Mouse (Mus musculus): Measurements from ENCODE around the gene Chmp1a.
"Not testable (repeated sequence)": the region's sequence is repeated elsewhere in the genome, so short reads cannot be mapped to it uniquely, and the experiment has no call there.

Chmp1a gene

DNA sequence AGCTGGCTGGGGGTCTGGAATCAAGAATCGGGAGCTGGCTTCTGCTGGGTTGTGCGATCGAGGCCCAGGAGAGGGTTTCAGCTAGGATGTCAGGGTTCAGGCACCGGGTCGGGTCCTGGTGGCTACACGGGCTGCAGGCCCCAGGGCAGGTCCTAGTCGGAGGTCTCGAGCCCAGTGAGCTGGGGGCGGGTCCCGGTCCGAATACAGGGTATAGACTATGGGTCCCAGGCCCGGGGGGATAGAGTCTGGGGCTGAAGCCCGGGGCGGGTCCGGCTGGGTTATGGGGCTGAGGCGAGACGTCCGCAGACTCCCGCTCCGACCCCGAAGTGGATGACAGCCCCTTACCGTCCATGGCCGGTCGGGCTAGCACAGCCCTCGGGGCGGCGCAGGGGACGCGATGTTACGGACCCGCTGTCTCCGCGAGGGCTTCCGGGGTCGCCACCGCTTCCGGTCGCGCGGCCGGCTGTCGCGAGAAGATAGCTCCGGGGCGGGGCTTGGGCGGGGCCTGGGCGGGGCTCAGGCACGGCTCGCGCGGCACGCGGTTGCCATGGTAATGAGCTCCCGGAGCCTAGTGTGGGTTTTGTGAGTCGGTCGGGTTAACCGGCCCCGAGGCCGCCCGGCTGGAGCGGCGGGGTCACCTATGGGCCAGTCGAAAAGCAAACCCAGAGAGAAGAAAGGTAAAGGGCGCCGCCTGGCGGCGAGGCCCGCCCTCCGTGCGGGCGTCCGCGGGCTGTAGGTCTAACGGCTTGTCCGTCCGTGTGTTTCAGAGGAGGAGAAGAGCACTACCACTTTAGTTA lies at the start of gene Chmp1a, which contains the start of gene Spata33:
Gene Chmp1a, minus strand, starts transcription at position 443 of the 797 bp plus-strand sequence.
Gene Spata33, plus strand, starts transcription at position 512 of the 797 bp plus-strand sequence.
- peak; percentile 87 to 93 for DNase-seq (ENCODE audit: low spot score in 2 of 2)

- not testable (repeated sequence) for DNase-seq (ENCODE audit: low spot score in 2 of 2)
Observed at GRCm38 (mm10) chr8:123257593-123257992, 45.0 kb upstream of the Chmp1a start.

DNA sequence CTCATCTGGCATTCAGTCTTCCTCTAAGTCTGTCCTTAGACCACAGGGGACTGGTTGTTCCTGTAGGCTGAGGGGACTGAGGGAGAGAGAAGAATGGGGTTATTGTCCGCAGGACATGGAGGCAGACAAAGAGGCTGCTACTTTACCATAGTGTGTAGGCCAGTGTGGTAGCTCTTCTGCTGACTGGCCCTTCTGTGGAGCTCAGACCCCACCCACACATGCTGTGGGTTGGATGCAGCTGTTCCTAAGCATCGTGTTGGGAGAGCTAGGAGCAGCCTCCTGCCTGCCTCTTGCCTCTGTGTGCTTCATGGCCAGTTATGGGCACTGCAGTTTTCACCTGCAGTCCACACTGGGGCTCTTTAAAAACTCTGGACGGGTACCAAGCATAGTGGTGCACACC lies 44.6 kb upstream of the Chmp1a start:
- DNase-seq (ENCODE audit: low spot score in 2 of 2): no peak

GRCm38 (mm10) chr8:123255170-123255569 lies 42.6 kb upstream of the Chmp1a start:
- DNase-seq (ENCODE audit: low spot score in 2 of 2): no peak

GRCm38 (mm10) chr8:123254099-123254885 lies 41.7 kb upstream of the Chmp1a start, which contains the start of the genes Zfp276 and Vps9d1:
TSS of gene Zfp276 (plus strand) at chr8:123254195.
TSS of gene Vps9d1 (minus strand) at chr8:123254348.
- DNase-seq (ENCODE audit: low spot score in 2 of 2): peak; percentile 89 to 90

GRCm38 (mm10) chr8:123253451-123254098 lies 41.0 kb upstream of the Chmp1a start:
- peak in 1 of 2 experiments; percentile 37 for DNase-seq (ENCODE audit: low spot score in 2 of 2)

- DNase-seq (ENCODE audit: low spot score in 2 of 2): no peak
Observed at GRCm38 (mm10) chr8:123252925-123253324, 40.4 kb upstream of the Chmp1a start.

GRCm38 (mm10) chr8:123250940-123251339 lies 38.4 kb upstream of the Chmp1a start:
- DNase-seq (ENCODE audit: low spot score in 2 of 2): no peak

GRCm38 (mm10) chr8:123248596-123248995 lies 36.0 kb upstream of the Chmp1a start:
- no peak for DNase-seq (ENCODE audit: low spot score in 2 of 2)

DNA sequence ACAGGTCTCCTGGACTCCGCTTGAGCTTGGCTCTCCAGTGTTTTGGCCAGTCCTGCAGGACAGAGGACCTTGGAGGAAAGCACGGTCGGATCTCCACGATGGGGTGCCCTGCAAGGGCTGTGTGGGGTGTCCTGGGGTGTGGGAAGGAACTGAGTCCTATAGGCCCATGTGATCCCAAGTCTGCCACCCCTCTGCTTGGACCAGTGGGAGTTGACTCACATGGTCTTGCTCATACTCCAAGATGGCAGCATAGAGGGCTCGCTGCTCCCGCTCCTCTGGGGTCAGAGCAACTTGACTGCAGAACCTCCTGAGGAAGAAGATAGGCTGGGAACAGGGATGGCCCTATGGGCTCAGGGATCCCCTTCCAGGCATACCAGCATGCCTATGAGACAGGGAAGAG lies 35.2 kb upstream of the Chmp1a start:
- no peak for DNase-seq (ENCODE audit: low spot score in 2 of 2)

GRCm38 (mm10) chr8:123245543-123245942 lies 33.0 kb upstream of the Chmp1a start:
- DNase-seq (ENCODE audit: low spot score in 2 of 2): no peak

- no peak for DNase-seq (ENCODE audit: low spot score in 2 of 2)
Observed at GRCm38 (mm10) chr8:123244382-123244781, 31.8 kb upstream of the Chmp1a start.

- no peak for DNase-seq (ENCODE audit: low spot score in 2 of 2)
Observed at GRCm38 (mm10) chr8:123243053-123243452, 30.5 kb upstream of the Chmp1a start.

GRCm38 (mm10) chr8:123242107-123242923 lies 29.8 kb upstream of the Chmp1a start:
- no peak for DNase-seq (ENCODE audit: low spot score in 2 of 2)

DNA sequence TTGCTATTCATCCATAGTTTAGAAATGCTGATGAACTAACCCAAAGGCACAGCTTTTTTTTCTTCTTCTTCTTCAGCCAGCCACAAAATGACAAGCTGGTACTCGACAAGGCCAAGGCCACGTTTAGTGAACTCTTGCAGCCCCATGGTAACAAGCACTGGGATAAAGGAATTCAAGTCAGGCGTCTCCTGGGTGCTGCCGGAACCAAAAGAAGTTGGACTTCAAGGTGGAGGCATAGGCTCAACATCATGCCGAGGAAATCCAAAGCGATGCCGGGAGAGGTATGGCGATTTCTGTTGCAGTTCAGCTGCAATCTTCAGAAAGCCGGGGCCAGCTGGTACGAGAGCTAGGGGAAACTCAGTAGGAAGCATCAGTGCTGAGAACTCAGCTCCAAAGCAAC lies 26.8 kb upstream of the Chmp1a start:
- no peak for DNase-seq (ENCODE audit: low spot score in 2 of 2)

GRCm38 (mm10) chr8:123235520-123236497 lies 23.2 kb upstream of the Chmp1a start, which contains the start of gene Spata2l:
TSS of gene Spata2l (minus strand) at chr8:123236233.
- DNase-seq (ENCODE audit: low spot score in 2 of 2): peak; percentile 76 to 92

DNA sequence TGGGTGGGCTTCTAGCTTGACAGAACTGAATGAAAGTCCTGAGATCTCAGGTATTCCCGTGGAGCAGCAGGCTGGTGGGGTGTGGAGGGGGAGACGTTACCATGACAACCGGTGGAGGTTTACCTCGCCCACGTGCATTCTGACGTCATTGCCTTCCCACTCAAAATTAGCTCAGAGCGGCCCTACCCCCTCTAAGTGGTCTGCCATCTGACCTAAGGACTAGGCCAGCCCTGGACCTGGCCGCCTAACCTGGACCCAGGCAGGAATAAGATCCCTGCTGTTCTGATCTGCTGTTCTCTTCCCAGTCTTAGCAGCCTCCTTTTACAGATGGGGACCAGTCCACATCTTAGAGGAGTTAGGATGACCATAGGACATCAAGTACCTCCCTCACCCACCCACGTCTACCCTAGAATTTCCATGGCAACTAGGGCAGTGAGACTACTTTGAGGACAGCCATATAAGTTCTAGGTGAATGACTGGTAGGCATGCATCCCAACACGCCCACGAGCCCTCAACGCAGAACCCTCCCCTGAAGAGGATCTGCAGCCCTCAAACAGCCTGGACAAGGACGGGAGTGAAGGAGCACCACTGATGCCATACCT lies 22.5 kb upstream of the Chmp1a start:
- DNase-seq (ENCODE audit: low spot score in 2 of 2): no peak

- no peak for DNase-seq (ENCODE audit: low spot score in 2 of 2)
Observed at GRCm38 (mm10) chr8:123233760-123234159, 21.2 kb upstream of the Chmp1a start.

- DNase-seq (ENCODE audit: low spot score in 2 of 2): no peak
Observed at GRCm38 (mm10) chr8:123233300-123233699, 20.7 kb upstream of the Chmp1a start.
